Comparison of ENCODE assay signal across 12 mouse cellular contexts in genomic region chr5:142549441-142549840, GRCm38 (mm10). TPM values are rescaled to one million over a fixed set of nuclear protein-coding genes. Genes with fewer than 3 reads are reported as not detected.
DNase-seq lines count a peak whose midpoint lies in the region; ATAC-seq lines count a peak whose summit lies in the region.
"Had no signal": no experiment of that assay in that cellular context is flagged by ENCODE, and none has a peak within 500 bp of the region (broad histone marks: within the 10 kb centered on the region; RNA-seq: fewer than 3 reads in every experiment).

No protein-coding gene starts in this region.

- H3K27ac ChIP-seq in forebrain, embryonic 10.5 days, result no peak overlapping the region
- H3K27ac ChIP-seq in forebrain, embryonic 12.5 days, result no peak overlapping the region
- peak overlapping the region; percentile 81 for H3K27ac ChIP-seq in heart, embryonic 15.5 days

- 0 out of 2 replicates have a peak overlapping the region, but pooled peaks have one; percentile 75 for H3K4me3 ChIP-seq in forebrain, embryonic 10.5 days
- no peak overlapping the region for H3K4me3 ChIP-seq in forebrain, embryonic 12.5 days (replicated peaks)
- peak overlapping the region; percentile 69; the same call in 1 of the 2 replicates for H3K4me3 ChIP-seq in heart, embryonic 15.5 days

- no peaks in the 10 kb centered on the region for H3K36me3 ChIP-seq in forebrain, embryonic 10.5 days (replicated peaks)
- no peaks in the 10 kb centered on the region for H3K36me3 ChIP-seq in forebrain, embryonic 12.5 days (replicated peaks)
- H3K36me3 ChIP-seq in heart, embryonic 15.5 days, result no peaks in the 10 kb centered on the region

- no peak overlapping the region for H3K4me2 ChIP-seq in forebrain, embryonic 12.5 days
- peak overlapping the region; percentile 99 for H3K4me2 ChIP-seq in heart, embryonic 15.5 days

- peaks cover 39% of the 10 kb centered on the region for H3K27me3 ChIP-seq in forebrain, embryonic 10.5 days (ENCODE audit: poor library complexity, severe bottlenecking)
- peaks cover 38% of the 10 kb centered on the region for H3K27me3 ChIP-seq in forebrain, embryonic 12.5 days
- H3K27me3 ChIP-seq in heart, embryonic 15.5 days, result no peaks in the 10 kb centered on the region

- no peak for ATAC-seq in forebrain, embryonic 12.5 days (ENCODE audit: low FRiP score)
- ATAC-seq in heart, embryonic 15.5 days (replicated peaks; ENCODE audit: insufficient number of reproducible peaks, insufficient read depth, low FRiP score, low read depth), result no peak
- ATAC-seq in inflammation-experienced regulatory T-cells, adult 6 months, result no peak
- ATAC-seq: liver, postnatal 0 days had no signal

- intact Hi-C loops in left cerebral cortex, postnatal 14 days (cut with DNase I), result no loop called here

- no peaks in the 10 kb centered on the region for H3K9me3 ChIP-seq in forebrain, embryonic 10.5 days
- no peaks in the 10 kb centered on the region for H3K9me3 ChIP-seq in forebrain, embryonic 12.5 days
- no peaks in the 10 kb centered on the region for H3K9me3 ChIP-seq in heart, embryonic 15.5 days (replicated peaks)

- no peak overlapping the region for H3K9ac ChIP-seq in forebrain, embryonic 12.5 days
- no peak overlapping the region for H3K9ac ChIP-seq in heart, embryonic 15.5 days
- H3K9ac ChIP-seq: liver, postnatal 0 days had no signal

- 47% methylated on average over 9 of the region's 9 CpGs for WGBS in forebrain, embryonic 10.5 days
- 55% methylated on average over 9 of the region's 9 CpGs for WGBS in forebrain, embryonic 12.5 days
- WGBS in heart, embryonic 15.5 days, result 34% methylated on average over 9 of the region's 9 CpGs

- H3K4me1 ChIP-seq in forebrain, embryonic 10.5 days, result peaks cover 38% of the 10 kb centered on the region
- H3K4me1 ChIP-seq in forebrain, embryonic 12.5 days, result peaks cover 27% of the 10 kb centered on the region
- peaks cover 25% of the 10 kb centered on the region for H3K4me1 ChIP-seq in heart, embryonic 15.5 days (replicated peaks)

- DNase-seq in forebrain, embryonic 10.5 days (ENCODE audit: extremely low spot score, low spot score), result no peak
- peak; percentile 65 for DNase-seq in 3T3-L1 (ENCODE audit: low read depth, low spot score)
- peak; percentile 14 to 38 for DNase-seq in lung, postnatal 4 days
- no peak for DNase-seq in urinary bladder, postnatal 14 days (ENCODE audit: low spot score)
- DNase-seq in left cerebral cortex, postnatal 14 days (ENCODE audit: low spot score in 2 of 2), result no peak
- DNase-seq: cerebellum, adult 9-11 months; liver, postnatal 0 days had no signal

RNA-seq across cellular contexts. Expression of gene Radil, which starts 1.5 kb away (rescaled TPM):
- polyA plus RNA-seq in forebrain, embryonic 10.5 days (2016; fragmentation: Nextera tagmentation; extraction: Ambion mirVana), result 2.2 and 2.8 TPM in 2 replicates
- polyA plus RNA-seq in forebrain, embryonic 12.5 days (2016; fragmentation: Nextera tagmentation; extraction: Ambion mirVana), result 3.2 and 3.3 TPM in 2 replicates
- 8.6 and 9.7 TPM in 2 replicates for polyA plus RNA-seq in heart, embryonic 15.5 days (2015; fragmentation: Nextera tagmentation; extraction: Ambion mirVana)
- 10 to 100 TPM; 19.2 to 21.2 TPM for total RNA-seq in left cerebral cortex, postnatal 14 days (2021)
- not detected for polyA plus RNA-seq in inflammation-experienced regulatory T-cells, adult 6 months (2017; shearing (Covaris generic))
- total RNA-seq: hematopoietic stem cell, adult 5-6 weeks had no signal
- polyA plus RNA-seq: liver, postnatal 0 days had no signal

RNA-seq across cellular contexts. Expression of gene Papolb, which starts 19.6 kb away (rescaled TPM):
- polyA plus RNA-seq in forebrain, embryonic 10.5 days (2016; fragmentation: Nextera tagmentation; extraction: Ambion mirVana), result 0.06 and 0.21 TPM in 2 replicates
- 0.10 and 0.19 TPM in 2 replicates for polyA plus RNA-seq in forebrain, embryonic 12.5 days (2016; fragmentation: Nextera tagmentation; extraction: Ambion mirVana)
- polyA plus RNA-seq in heart, embryonic 15.5 days (2015; fragmentation: Nextera tagmentation; extraction: Ambion mirVana), result 0.09 and 0.13 TPM in 2 replicates
- 1 to 10 TPM in 1 of 2 experiments, under 1 TPM in 1; 0.85 to 1.1 TPM for total RNA-seq in left cerebral cortex, postnatal 14 days (2021)
- not detected for polyA plus RNA-seq in inflammation-experienced regulatory T-cells, adult 6 months (2017; shearing (Covaris generic))
- total RNA-seq: hematopoietic stem cell, adult 5-6 weeks had no signal
- polyA plus RNA-seq: liver, postnatal 0 days; small intestine, adult 2 months had no signal

RNA-seq across cellular contexts. Expression of gene Mmd2, which starts 59.2 kb away (rescaled TPM):
- 1.6 and 2.0 TPM in 2 replicates for polyA plus RNA-seq in forebrain, embryonic 10.5 days (2016; fragmentation: Nextera tagmentation; extraction: Ambion mirVana)
- 17.7 and 20.0 TPM in 2 replicates for polyA plus RNA-seq in forebrain, embryonic 12.5 days (2016; fragmentation: Nextera tagmentation; extraction: Ambion mirVana)
- polyA plus RNA-seq in heart, embryonic 15.5 days (2015; fragmentation: Nextera tagmentation; extraction: Ambion mirVana), result 0.09 and 0.90 TPM in 2 replicates
- total RNA-seq in left cerebral cortex, postnatal 14 days (2021), result 100 to 1,000 TPM; 126 to 127 TPM
- polyA plus RNA-seq in inflammation-experienced regulatory T-cells, adult 6 months (2017; shearing (Covaris generic)), result not detected
- total RNA-seq: hematopoietic stem cell, adult 5-6 weeks had no signal

Comparison
In these comparisons a context has a peak if more than half of its experiments do, and no peak if none do; other contexts are left out.
1. DNase-seq: peak in 3T3-L1 (single experiment) and lung, postnatal 4 days (2 of 2); none in forebrain, embryonic 10.5 days (single experiment), urinary bladder, postnatal 14 days (single experiment) and left cerebral cortex, postnatal 14 days (0 of 2).